Mouse (Mus musculus) limb, embryonic 14.5 days (tissue): ENCODE results near the gene Gse1. TPM values are rescaled to one million over a fixed set of nuclear protein-coding genes. Genes with fewer than 3 reads are reported as not detected.

Experiments used
- ATAC-seq: fragments of 200-750 bp; cut with Nextera tagmentation; 2 replicates; pipeline ENCODE4 v1.8.0; 2017; ENCODE audit warnings: low read depth, moderate number of reproducible peaks, moderate TSS enrichment; ENCODE audit not compliant: low FRiP score
- DNase-seq: peaks from one replicate; pipeline ENCODE4 v3.0.0-alpha.2; 2015; ENCODE audit warnings: low spot score
- H3K27ac ChIP-seq: fragments of 300-500 bp; sonication (generic); replicated peaks from 2 replicates; pipeline ENCODE4 v1.5.1; 2014; ENCODE audit warnings: low read depth, mild to moderate bottlenecking, low read length, moderate library complexity, mixed read lengths
- H3K27me3 ChIP-seq: fragments of 300-500 bp; sonication (generic); 2 replicates; pipeline ENCODE4 v1.6.1; 2014; ENCODE audit warnings: low read length, mixed read lengths; ENCODE audit not compliant: control insufficient read depth, insufficient read depth
- H3K36me3 ChIP-seq: fragments of 300-500 bp; sonication (generic); 2 replicates; pipeline ENCODE4 v1.6.1; 2014; ENCODE audit warnings: mild to moderate bottlenecking, low read length, moderate library complexity, mixed read lengths; ENCODE audit not compliant: control insufficient read depth, insufficient read depth
- H3K4me1 ChIP-seq: fragments of 300-500 bp; sonication (generic); 2 replicates; pipeline ENCODE4 v1.6.1; 2014; ENCODE audit warnings: antibody characterized with exemption, low read length, mixed read lengths; ENCODE audit not compliant: control insufficient read depth, insufficient read depth
- H3K4me2 ChIP-seq: fragments of 300-500 bp; sonication (generic); replicated peaks from 2 replicates; pipeline ENCODE4 v1.6.1; 2014; ENCODE audit warnings: low read depth, mild to moderate bottlenecking, low read length, moderate library complexity; ENCODE audit not compliant: severe bottlenecking
- H3K4me3 ChIP-seq: fragments of 300-500 bp; sonication (generic); replicated peaks from 2 replicates; pipeline ENCODE4 v1.5.1; 2014; ENCODE audit warnings: low read length
- H3K9ac ChIP-seq: fragments of 300-500 bp; sonication (generic); 2 replicates; pipeline ENCODE4 v1.6.1; 2014; ENCODE audit warnings: mild to moderate bottlenecking, low read depth, low read length, moderate library complexity; ENCODE audit not compliant: severe bottlenecking
- H3K9me3 ChIP-seq: fragments of 300-500 bp; sonication (generic); 2 replicates; pipeline ENCODE4 v1.6.1; 2016; ENCODE audit warnings: low read length; ENCODE audit not compliant: control insufficient read depth
- POLR2A ChIP-seq: fragments of 200-500 bp; IDR thresholded peaks from 2 replicates; pipeline ENCODE4 v1.8.0; 2012; ENCODE audit warnings: inconsistent platforms, mild to moderate bottlenecking, moderate library complexity, borderline replicate concordance; ENCODE audit not compliant: insufficient read depth, insufficient read length; ENCODE audit errors: extremely low read depth
- WGBS: fragments of 180-500 bp; shearing (Covaris S2); extraction: QIAGEN DNeasy Blood & Tissue Kit; methylation state at CpG from one replicate; pipeline ENCODE4 v1.1.7; 2014; 5-methylcytosine and 5-hydroxymethylcytosine counted together
- polyA plus RNA-seq, 2 experiments: library from polyadenylated mRNA; depleted of rRNA in 1 of 2; stranded (reverse) in 1 of 2; unstranded in 1 of 2; fragments of >200 nt; fragmentation: Nextera tagmentation in 1 of 2; extraction: Ambion mirVana in 1 of 2; gene quantifications; 2 replicates each; pipeline versions ENCODE4 v1.2.1 to v1.2.3; 2012 to 2014

Gene Gse1
- polyA plus RNA-seq, 2 experiments, result 10.3 to 32.6 TPM

GRCm38 (mm10) chr8:120515214-120515613, 287.0 kb downstream of the Gse1 start:
- TF ChIP-seq POLR2A, result no peak
- Histone ChIP-seq H3K27ac (no peak overlapping the region), H3K4me3 (no peak overlapping the region), H3K27me3 (no peaks in the 10 kb centered on the region), H3K4me2 (no peak overlapping the region), H3K9me3 (no peaks in the 10 kb centered on the region), H3K36me3 (no peaks in the 10 kb centered on the region), H3K4me1 (peaks cover 73% of the 10 kb centered on the region), H3K9ac (no peak overlapping the region)
- ATAC-seq (no peak), DNase-seq (no peak)
- 100% methylated on average over 2 of the region's 2 CpGs for WGBS

GRCm38 (mm10) chr8:120515650-120516049, 287.4 kb downstream of the Gse1 start:
- Histone ChIP-seq H3K27me3 (no peaks in the 10 kb centered on the region), H3K4me3 (no peak overlapping the region), H3K4me2 (no peak overlapping the region), H3K9ac (no peak overlapping the region), H3K4me1 (peaks cover 74% of the 10 kb centered on the region), H3K9me3 (no peaks in the 10 kb centered on the region), H3K36me3 (no peaks in the 10 kb centered on the region), H3K27ac (no peak overlapping the region)
- DNase-seq (no peak), ATAC-seq (no peak)
- TF ChIP-seq POLR2A, result no peak
- 95% methylated on average over 6 of the region's 6 CpGs for WGBS

GRCm38 (mm10) chr8:120516182-120516755, 288.0 kb downstream of the Gse1 start:
- 15% methylated on average over 12 of the region's 12 CpGs for WGBS
- no peak overlapping the region for H3K4me3 ChIP-seq
- H3K27ac ChIP-seq, result no peak overlapping the region
- no peaks in the 10 kb centered on the region for H3K36me3 ChIP-seq
- H3K27me3 ChIP-seq, result no peaks in the 10 kb centered on the region
- H3K9ac ChIP-seq, result no peak overlapping the region
- DNase-seq (peak; percentile 65), ATAC-seq (peak; percentile 42; the same call in 1 of the 2 replicates)
- peaks cover 74% of the 10 kb centered on the region for H3K4me1 ChIP-seq
- no peaks in the 10 kb centered on the region for H3K9me3 ChIP-seq
- TF ChIP-seq POLR2A, result no peak
- peak overlapping the region; percentile 28 for H3K4me2 ChIP-seq

- WGBS, result 23% methylated on average over 11 of the region's 11 CpGs
- H3K9ac ChIP-seq, result no peak overlapping the region
- no peaks in the 10 kb centered on the region for H3K36me3 ChIP-seq
- H3K4me3 ChIP-seq, result no peak overlapping the region
- no peak for ATAC-seq
- no peak overlapping the region for H3K4me2 ChIP-seq
- H3K27ac ChIP-seq, result no peak overlapping the region
- TF ChIP-seq POLR2A, result no peak
- no peak for DNase-seq
- no peaks in the 10 kb centered on the region for H3K9me3 ChIP-seq
- H3K27me3 ChIP-seq, result no peaks in the 10 kb centered on the region
- H3K4me1 ChIP-seq, result peaks cover 66% of the 10 kb centered on the region
These were observed 289.6 kb downstream of the Gse1 start for GRCm38 (mm10) chr8:120517666-120518410.

- H3K4me2 ChIP-seq, result no peak overlapping the region
- no peaks in the 10 kb centered on the region for H3K9me3 ChIP-seq
- DNase-seq, result no peak
These were observed 290.7 kb downstream of the Gse1 start for GRCm38 (mm10) chr8:120518736-120519534.

More at GRCm38 (mm10) chr8:120518736-120519534, 290.7 kb downstream of the Gse1 start:
- no peak for ATAC-seq
- H3K36me3 ChIP-seq, result no peaks in the 10 kb centered on the region
- H3K9ac ChIP-seq, result no peak overlapping the region
- H3K27ac ChIP-seq, result no peak overlapping the region
- H3K4me3 ChIP-seq, result no peak overlapping the region
- 60% methylated on average over 14 of the region's 14 CpGs for WGBS
- H3K27me3 ChIP-seq, result no peaks in the 10 kb centered on the region
- TF ChIP-seq POLR2A, result no peak
- peaks cover 55% of the 10 kb centered on the region for H3K4me1 ChIP-seq
